Mouse (Mus musculus): ENCODE results near the gene Kif16b.

- TF ChIP-seq CTCF (IDR thresholded peaks at IDR 0.05; ENCODE audit: control insufficient read depth, insufficient read depth, low read length), result no peak
- no peak for TF ChIP-seq POLR2A (IDR thresholded peaks at IDR 0.05; ENCODE audit: borderline replicate concordance, control insufficient read depth, low read depth, low read length)
Measured at GRCm38 (mm10) chr2:142803760-142804448, 97.4 kb downstream of the Kif16b start.

All from bone marrow, adult 2 months (tissue).